Mouse (Mus musculus) CH12.LX (cell line): ENCODE measurements at regions not wholly inside any gene's neighbourhood (a gene's known extent, or its start where the extent isn't known, plus 50 kb on each side); places are given as distances from the start of the nearest gene placed in this dataset.

Experiments used
- CTCF ChIP-seq, 2 experiments: IDR thresholded peaks in 1 of 2; conservative IDR thresholded peaks in 1 of 2; 2 replicates each; pipeline ENCODE4 v1.5.1; 2011 to 2012; ENCODE audit warnings: low read depth in 2 of 2, low read length in 2 of 2, improper control_type of control experiment in 1 of 2, inconsistent platforms in 1 of 2, mild to moderate bottlenecking in 1 of 2, moderate library complexity in 1 of 2
- ZNF384 ChIP-seq: IDR thresholded peaks from 2 replicates; pipeline ENCODE4 v1.6.1; 2012; ENCODE audit warnings: low read depth, low read length, improper control_type of control experiment, inconsistent platforms

- TF ChIP-seq CTCF (conservative IDR thresholded peaks at IDR 0.05 in 1 of 2, IDR thresholded peaks at IDR 0.05 in 1 of 2; ENCODE audit: low read depth in 2 of 2, low read length in 2 of 2) (no peak), ZNF384 (no peak)
These were observed 179.6 kb downstream of the Car2 start for GRCm38 (mm10) chr3:15065681-15066080.
